In genomic region chr2:74027404-74028104, GRCm38 (mm10) we compare ENCODE assay signal across 9 mouse cellular contexts.
DNase-seq lines count a peak whose midpoint lies in the region; ATAC-seq and TF ChIP-seq lines count a peak whose summit lies in the region.
"Had no signal": no experiment of that assay in that cellular context is flagged by ENCODE, and none has a peak within 500 bp of the region (broad histone marks: within the 10 kb centered on the region; RNA-seq: fewer than 3 reads in every experiment).

No protein-coding gene starts in this region.

- no peak overlapping the region for H3K4me3 ChIP-seq in lung, embryonic 14.5 days (ENCODE audit: low read depth, low read length)
- no peak overlapping the region for H3K4me3 ChIP-seq in lung, adult 2 months (replicated peaks; ENCODE audit: extremely low read depth, low read depth, low read length)
- no peak overlapping the region for H3K4me3 ChIP-seq in hindbrain, embryonic 10.5 days
- H3K4me3 ChIP-seq in limb, embryonic 10.5 days, result no peak overlapping the region
- H3K4me3 ChIP-seq: erythroblast, embryonic 14.5 days had no signal

- no peak for ATAC-seq in lung, embryonic 14.5 days (ENCODE audit: insufficient read depth)
- no peak for ATAC-seq in inflammation-experienced regulatory T-cells, adult 6 months

- no peaks in the 10 kb centered on the region for H3K9me3 ChIP-seq in lung, embryonic 14.5 days (ENCODE audit: low read depth, low read length)
- no peaks in the 10 kb centered on the region for H3K9me3 ChIP-seq in hindbrain, embryonic 10.5 days
- no peaks in the 10 kb centered on the region for H3K9me3 ChIP-seq in limb, embryonic 10.5 days (replicated peaks)

- no peaks in the 10 kb centered on the region for H3K27me3 ChIP-seq in lung, embryonic 14.5 days (ENCODE audit: insufficient read depth, low read length)
- no peaks in the 10 kb centered on the region for H3K27me3 ChIP-seq in hindbrain, embryonic 10.5 days (ENCODE audit: insufficient read depth, poor library complexity, severe bottlenecking)
- H3K27me3 ChIP-seq in limb, embryonic 10.5 days (ENCODE audit: low read depth, poor library complexity, severe bottlenecking), result peaks cover 43% of the 10 kb centered on the region

- H3K36me3 ChIP-seq in lung, embryonic 14.5 days (ENCODE audit: insufficient read depth), result no peaks in the 10 kb centered on the region
- H3K36me3 ChIP-seq in hindbrain, embryonic 10.5 days, result no peaks in the 10 kb centered on the region
- no peaks in the 10 kb centered on the region for H3K36me3 ChIP-seq in limb, embryonic 10.5 days

- no peak overlapping the region for H3K27ac ChIP-seq in lung, embryonic 14.5 days (ENCODE audit: low read depth)
- H3K27ac ChIP-seq in hindbrain, embryonic 10.5 days, result peak overlapping the region; percentile 53
- H3K27ac ChIP-seq in limb, embryonic 10.5 days, result peak overlapping the region; percentile 66; the same call in 1 of the 2 replicates

- H3K4me1 ChIP-seq in lung, embryonic 14.5 days (ENCODE audit: insufficient read depth), result no peaks in the 10 kb centered on the region
- H3K4me1 ChIP-seq in lung, adult 2 months (ENCODE audit: control insufficient read depth, insufficient read depth, low read length), result no peaks in the 10 kb centered on the region
- peaks cover 8% of the 10 kb centered on the region; the same call in 1 of the 2 replicates for H3K4me1 ChIP-seq in hindbrain, embryonic 10.5 days (replicated peaks)
- H3K4me1 ChIP-seq in limb, embryonic 10.5 days, result peaks cover 21% of the 10 kb centered on the region

- no peak overlapping the region for H3K9ac ChIP-seq in lung, embryonic 14.5 days

- peak; percentile 77 for TF ChIP-seq CTCF in lung, embryonic 14.5 days (IDR thresholded peaks at IDR 0.05; ENCODE audit: low read depth)
- no peak for TF ChIP-seq CTCF in lung, adult 2 months (IDR thresholded peaks at IDR 0.05; ENCODE audit: insufficient read depth, low read length)

- H3K4me2 ChIP-seq in lung, embryonic 14.5 days, result peak overlapping the region; percentile 36; the same call in 1 of the 2 replicates

- DNase-seq in adrenal gland, postnatal 10 days, result peak; percentile 38
- no peak for DNase-seq in adrenal gland, adult 2 months
- DNase-seq in lung, embryonic 14.5 days, result peak; percentile 85
- DNase-seq in lung, adult 2 months, result no peak
- peak; percentile 46 for DNase-seq in hindbrain, embryonic 10.5 days (ENCODE audit: low spot score)
- peak; percentile 52 for DNase-seq in limb, embryonic 10.5 days (ENCODE audit: low spot score)
- DNase-seq in ovary, postnatal 14 days (ENCODE audit: low spot score), result peak; percentile 19

- no peak for TF ChIP-seq POLR2A in lung, adult 2 months (IDR thresholded peaks at IDR 0.05; ENCODE audit: borderline replicate concordance, extremely low read depth, low read depth, low read length)

- 53% methylated on average over 11 of the region's 11 CpGs for WGBS in lung, embryonic 14.5 days
- WGBS in lung, adult 2 months, result 65% methylated on average over 11 of the region's 11 CpGs
- 58% methylated on average over 11 of the region's 11 CpGs for WGBS in hindbrain, embryonic 10.5 days
- 48% methylated on average over 11 of the region's 11 CpGs for WGBS in limb, embryonic 10.5 days

Comparison
In these comparisons a context has a peak if more than half of its experiments do, and no peak if none do; other contexts are left out.
1. DNase-seq: peak in adrenal gland, postnatal 10 days (single experiment), lung, embryonic 14.5 days (single experiment), hindbrain, embryonic 10.5 days (single experiment), limb, embryonic 10.5 days (single experiment) and ovary, postnatal 14 days (single experiment); none in adrenal gland, adult 2 months (single experiment) and lung, adult 2 months (single experiment).